Mouse (Mus musculus) embryo, embryonic 11 days (tissue): ENCODE measurements at regions not wholly inside any gene's neighbourhood (a gene's known extent, or its start where the extent isn't known, plus 50 kb on each side); places are given as distances from the start of the nearest gene placed in this dataset.
A peak's percentile ranks its signal among the peaks of the same experiment; 100 is the strongest.

Source experiments
- DNase-seq: peaks from one replicate; pipeline ENCODE4 v3.0.0-alpha.2; 2015

DNA sequence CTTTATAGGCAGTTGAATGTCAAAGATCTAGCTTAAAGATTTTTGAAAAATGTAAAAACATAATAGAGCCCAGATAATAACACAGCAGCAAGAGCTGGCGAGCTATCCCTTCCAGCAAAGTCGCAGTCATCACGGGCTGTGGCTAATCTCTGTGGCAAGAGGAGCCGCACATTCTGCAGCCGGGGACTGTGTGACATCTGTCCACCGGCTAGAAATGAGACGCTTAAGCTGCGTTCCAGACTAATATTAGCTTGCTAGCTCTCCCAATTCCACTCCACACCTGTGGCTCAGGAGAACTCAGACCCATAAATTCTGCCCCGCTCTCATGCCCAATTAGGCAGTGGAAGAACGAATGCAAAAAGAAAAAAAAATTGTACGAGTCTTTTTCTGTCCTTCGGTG lies 1024.0 kb downstream of the Adgrl2 start:
- DNase-seq: no peak

- DNase-seq: no peak
These were observed 1026.5 kb downstream of the Adgrl2 start for GRCm38 (mm10) chr3:147963698-147964476.

- peak; percentile 39 for DNase-seq
These were observed 1042.2 kb downstream of the Adgrl2 start for GRCm38 (mm10) chr3:147948041-147948592.

DNA sequence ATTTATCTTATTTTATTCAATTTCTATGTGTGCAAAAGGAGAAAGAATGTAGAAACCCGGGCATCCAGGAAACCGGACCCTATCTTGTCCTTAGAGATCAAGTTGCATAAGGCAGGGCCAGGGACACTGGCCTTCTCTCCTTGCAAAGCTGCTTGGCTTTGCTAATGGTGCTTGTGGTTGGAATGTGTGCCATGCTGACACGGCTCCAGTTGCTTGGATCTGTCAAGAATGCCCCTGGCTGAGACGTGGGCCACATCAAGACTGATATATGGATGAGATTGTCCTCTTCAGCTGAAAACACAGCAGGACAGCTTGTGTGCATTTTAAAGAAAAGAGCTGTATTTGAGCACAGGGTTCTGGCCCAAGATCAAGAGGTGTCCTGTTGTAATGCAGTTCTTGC lies 1047.0 kb downstream of the Adgrl2 start:
- DNase-seq: no peak

DNA sequence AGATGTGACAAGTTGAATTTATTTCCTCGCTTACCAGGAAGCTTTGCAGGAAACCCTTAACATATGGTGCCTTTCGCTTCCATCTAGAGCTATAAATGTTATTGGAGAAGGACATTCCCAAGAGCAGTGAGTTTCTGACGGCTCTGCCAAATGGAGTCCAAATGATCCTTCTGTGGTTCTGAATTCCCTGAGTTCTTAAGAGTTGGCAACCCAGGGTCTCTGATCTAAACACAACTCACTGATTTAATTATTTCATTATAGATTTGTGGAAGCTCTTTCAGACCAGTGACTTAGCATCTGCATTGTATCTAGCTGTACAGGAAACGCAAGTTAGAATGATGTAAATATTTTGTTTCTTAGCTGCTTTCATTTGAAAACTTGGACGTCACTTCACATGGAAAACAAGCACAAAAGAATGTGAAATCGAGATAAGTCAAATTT lies 1059.5 kb downstream of the Adgrl2 start:
- DNase-seq: peak; percentile 26

- no peak for DNase-seq
These were observed 1068.0 kb downstream of the Ttll7 start for GRCm38 (mm10) chr3:147920181-147920580.

DNA sequence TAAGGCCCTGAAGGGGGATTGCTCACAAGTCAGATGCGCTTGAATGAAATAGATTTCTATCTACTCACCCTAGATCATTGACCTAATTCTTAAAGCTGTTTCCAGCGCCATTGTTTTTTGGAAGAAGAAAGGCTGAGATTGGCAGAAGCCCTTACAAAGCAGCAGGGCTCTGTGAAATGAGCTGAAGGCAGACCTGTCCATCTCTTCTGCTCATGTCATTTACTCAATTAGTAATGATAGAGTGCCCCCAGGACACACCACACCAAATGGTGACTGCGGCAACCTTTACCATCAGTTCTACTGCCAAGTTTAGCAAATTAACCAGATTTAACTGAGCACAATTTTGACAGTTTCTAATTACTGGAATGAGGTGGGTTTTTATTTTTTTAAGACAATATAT lies 1067.5 kb downstream of the Ttll7 start:
- no peak for DNase-seq

GRCm38 (mm10) chr3:147919146-147919545 lies 1067.0 kb downstream of the Ttll7 start:
- no peak for DNase-seq

GRCm38 (mm10) chr3:147896751-147897150 lies 1044.6 kb downstream of the Ttll7 start:
- peak; percentile 11 for DNase-seq

- DNase-seq: no peak
These were observed 1039.5 kb downstream of the Ttll7 start for GRCm38 (mm10) chr3:147891682-147892081.

- peak; percentile 13 for DNase-seq
These were observed 1034.2 kb downstream of the Ttll7 start for GRCm38 (mm10) chr3:147886261-147886893.

DNA sequence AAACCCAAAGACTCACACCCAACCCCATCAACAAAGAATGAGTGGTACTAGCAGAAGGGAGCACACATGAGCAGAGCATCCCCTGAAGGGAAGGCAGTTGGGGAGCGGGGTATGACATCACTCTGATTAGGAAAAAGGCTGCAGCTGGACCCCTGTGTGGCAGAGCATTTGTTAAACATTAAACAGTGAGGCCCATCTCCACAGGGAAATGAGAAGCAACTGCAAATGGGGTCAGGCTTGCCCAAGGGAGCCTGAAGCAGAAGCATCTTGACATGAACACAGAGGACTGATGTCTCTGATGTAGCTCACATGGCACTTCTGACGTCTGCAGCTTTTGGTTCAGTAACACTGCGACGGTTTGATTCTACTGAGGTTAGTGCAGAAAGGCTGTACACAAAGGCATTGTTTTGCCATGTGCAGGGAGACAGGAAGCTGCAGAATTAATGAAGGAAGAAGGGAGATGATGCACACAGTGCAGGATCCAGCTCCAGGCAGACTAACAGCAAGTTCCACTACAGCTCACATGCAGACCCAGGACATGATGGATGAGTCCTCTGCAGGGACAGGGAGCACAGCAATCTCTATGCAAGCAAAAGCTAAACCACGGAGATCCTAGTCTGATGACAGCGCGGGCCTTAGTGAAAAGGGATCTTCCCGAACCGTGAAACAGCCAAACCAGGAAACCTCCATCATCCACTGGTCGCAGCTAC lies 1030.9 kb downstream of the Ttll7 start:
- DNase-seq: peak; percentile 27

GRCm38 (mm10) chr3:147878690-147879089 lies 1026.5 kb downstream of the Ttll7 start:
- DNase-seq: no peak

DNA sequence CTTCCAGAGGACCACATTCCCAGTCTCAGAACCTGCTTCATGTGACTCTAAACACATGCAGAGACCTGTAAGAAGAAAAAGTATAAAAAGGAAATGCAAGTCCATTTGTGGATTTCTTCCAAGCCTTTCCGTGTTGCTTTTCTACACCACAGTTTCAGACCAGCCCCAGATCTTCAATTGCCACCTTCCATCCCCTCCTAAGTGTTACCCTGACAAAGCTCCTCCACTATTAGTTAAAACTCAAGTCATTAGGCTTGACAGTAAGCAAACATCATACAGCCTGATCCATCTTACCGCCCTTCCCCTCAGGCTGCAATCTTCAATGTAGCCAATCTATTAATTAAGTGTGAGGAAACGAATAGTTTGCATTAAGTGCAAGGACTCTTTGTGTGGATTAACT lies 1016.1 kb downstream of the Ttll7 start:
- no peak for DNase-seq

DNA sequence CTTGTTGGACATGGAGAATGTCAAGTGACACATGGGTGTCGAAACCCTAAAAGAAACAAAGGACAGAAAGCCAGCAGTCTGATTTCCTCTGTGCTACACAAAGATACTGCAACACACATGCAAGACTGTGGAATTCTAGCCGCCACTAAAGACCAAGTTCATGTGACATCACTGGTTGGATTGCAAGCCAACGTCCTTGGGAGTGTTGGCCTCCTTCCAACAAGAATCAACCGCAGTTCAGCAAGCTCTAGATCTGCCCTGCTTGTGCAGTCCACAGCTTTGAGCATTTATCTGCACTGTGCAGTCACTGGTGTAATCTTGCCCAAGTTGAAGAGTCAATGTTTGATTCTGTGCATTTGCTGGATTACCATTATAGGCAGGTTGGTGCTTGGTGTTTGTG lies 1001.2 kb downstream of the Ttll7 start:
- DNase-seq: no peak

DNA sequence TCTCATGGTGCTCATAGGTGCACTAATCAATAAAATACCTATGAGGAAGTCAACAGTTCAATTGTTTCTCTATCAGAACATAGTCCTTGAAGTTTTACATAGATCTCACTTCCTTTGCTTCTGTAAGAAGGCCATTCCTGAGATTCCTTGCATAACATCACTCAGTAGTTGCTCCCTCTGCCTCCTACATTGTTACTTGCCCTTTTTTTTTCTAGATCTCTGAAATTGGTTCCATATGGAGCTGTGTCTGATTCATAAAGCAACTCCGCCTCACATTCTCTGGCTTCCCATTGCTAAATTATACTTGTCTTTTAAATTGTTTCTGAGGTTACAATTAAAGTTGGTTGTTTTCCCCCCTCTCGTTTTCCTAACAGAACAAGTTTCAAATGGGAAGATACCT lies 1000.7 kb downstream of the Ttll7 start:
- DNase-seq: peak; percentile 40

GRCm38 (mm10) chr3:147841357-147841756 lies 989.2 kb downstream of the Ttll7 start:
- DNase-seq: no peak

DNA sequence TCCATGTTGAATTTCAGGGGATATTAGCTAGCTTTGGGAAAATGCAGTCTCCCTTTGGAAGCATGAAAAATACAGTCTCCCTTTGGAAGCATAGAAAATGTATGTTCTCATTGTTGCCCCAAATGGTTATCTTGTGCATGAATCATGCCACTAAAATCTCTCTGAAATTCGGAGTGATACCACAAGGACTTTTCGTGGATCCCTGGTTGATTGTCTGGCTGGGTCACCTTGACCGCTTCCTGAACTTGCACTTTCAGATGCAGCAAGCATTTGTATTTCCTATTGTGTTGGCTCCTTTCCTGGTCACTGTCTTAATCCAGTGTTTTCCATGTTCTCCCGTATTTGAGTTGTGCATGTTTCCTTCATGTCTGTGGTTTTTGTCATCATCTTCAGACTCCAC lies 986.6 kb downstream of the Ttll7 start:
- no peak for DNase-seq

- DNase-seq: no peak
These were observed 983.5 kb downstream of the Ttll7 start for GRCm38 (mm10) chr3:147835716-147836115.

- DNase-seq: no peak
These were observed 973.2 kb downstream of the Ttll7 start for GRCm38 (mm10) chr3:147825337-147825736.

DNA sequence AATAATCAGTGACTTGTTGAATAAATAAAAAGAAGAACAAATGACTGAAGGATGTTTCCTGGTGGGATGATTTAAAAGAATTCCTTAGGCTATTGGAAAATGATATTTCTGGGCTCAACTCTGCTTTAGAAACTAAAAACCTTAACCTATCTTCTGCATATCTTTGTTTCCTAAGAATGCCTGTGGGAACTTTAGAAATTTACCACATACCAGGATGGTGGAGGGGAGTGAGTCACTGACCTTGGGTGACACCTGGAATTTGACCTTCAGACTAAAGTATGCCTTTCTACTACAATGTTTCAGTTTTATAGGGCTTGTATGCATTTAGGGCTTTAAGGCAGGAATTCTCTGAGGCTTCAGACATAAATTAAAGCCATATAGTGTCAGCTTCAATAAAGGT lies 972.3 kb downstream of the Ttll7 start:
- DNase-seq: peak; percentile 17

GRCm38 (mm10) chr3:147814080-147814650 lies 962.0 kb downstream of the Ttll7 start:
- no peak for DNase-seq

GRCm38 (mm10) chr3:147802546-147802945 lies 950.4 kb downstream of the Ttll7 start:
- DNase-seq: no peak
